Mouse (Mus musculus) midbrain, embryonic 12.5 days (tissue): ENCODE results near the gene Zgrf1. TPM values are rescaled to one million over a fixed set of nuclear protein-coding genes. Genes with fewer than 3 reads are reported as not detected.
A peak's percentile ranks its signal among the peaks of the same experiment; 100 is the strongest.

Experiments
- ATAC-seq: fragments of 200-750 bp; cut with Nextera tagmentation; 2 replicates; pipeline ENCODE4 v1.8.0; 2017; ENCODE audit warnings: low read depth, moderate TSS enrichment, moderate library complexity; ENCODE audit not compliant: low FRiP score
- H3K27ac ChIP-seq: fragments of 300-500 bp; sonication (generic); replicated peaks from 2 replicates; pipeline ENCODE4 v1.5.1; 2016; ENCODE audit warnings: mild to moderate bottlenecking
- H3K27me3 ChIP-seq: fragments of 300-500 bp; sonication (generic); 2 replicates; pipeline ENCODE4 v1.6.1; 2016; ENCODE audit warnings: mild to moderate bottlenecking
- H3K36me3 ChIP-seq: fragments of 300-500 bp; sonication (generic); 2 replicates; pipeline ENCODE4 v1.6.1; 2016
- H3K4me1 ChIP-seq: fragments of 300-500 bp; sonication (generic); 2 replicates; pipeline ENCODE4 v1.6.1; 2016
- H3K4me2 ChIP-seq: fragments of 300-500 bp; sonication (generic); replicated peaks from 2 replicates; pipeline ENCODE4 v1.6.1; 2016; ENCODE audit warnings: mild to moderate bottlenecking, moderate library complexity
- H3K4me3 ChIP-seq: fragments of 300-500 bp; sonication (generic); 2 replicates; pipeline ENCODE4 v1.5.1; 2016; ENCODE audit warnings: mild to moderate bottlenecking
- H3K9ac ChIP-seq: fragments of 300-500 bp; sonication (generic); replicated peaks from 2 replicates; pipeline ENCODE4 v1.6.1; 2016; ENCODE audit warnings: mild to moderate bottlenecking, moderate library complexity
- H3K9me3 ChIP-seq: fragments of 300-500 bp; sonication (generic); 2 replicates; pipeline ENCODE4 v1.6.1; 2016; ENCODE audit warnings: mild to moderate bottlenecking
- WGBS: fragments of 180-500 bp; shearing (Covaris S2); methylation state at CpG from one replicate; pipeline ENCODE4 v1.1.7; 2016; 5-methylcytosine and 5-hydroxymethylcytosine counted together
- microRNA counts: library from miRNA; unstranded; fragments of <30 nt; microRNA quantifications from one replicate; lab custom pipeline; 2017
- microRNA-seq: library from miRNA; unstranded; fragments of <30 nt; microRNA quantifications from one replicate; pipeline ENCODE4, GENCODE M21; 2017
- polyA plus RNA-seq: library from polyadenylated mRNA; unstranded; fragments of >200 nt; fragmentation: Nextera tagmentation; extraction: Ambion mirVana; gene quantifications from 2 replicates; pipeline ENCODE4 v1.2.1, GENCODE M21; 2016

Gene Zgrf1
- polyA plus RNA-seq, 1 experiment from 2014 or later, result 16.9 TPM

- Histone ChIP-seq H3K27me3 (peaks cover 83% of the 10 kb centered on the region), H3K4me3 (no peak overlapping the region), H3K4me1 (peaks cover 12% of the 10 kb centered on the region), H3K4me2 (no peak overlapping the region), H3K9ac (no peak overlapping the region), H3K27ac (0 out of 2 replicates have a peak overlapping the region, but pooled peaks have one; percentile 30), H3K9me3 (no peaks in the 10 kb centered on the region), H3K36me3 (no peaks in the 10 kb centered on the region)
- WGBS, result 32% methylated on average over 7 of the region's 7 CpGs
- peak; percentile 60; the same call in 1 of the 2 replicates for ATAC-seq
These were observed 98.7 kb downstream of the Zgrf1 start for GRCm38 (mm10) chr3:127651742-127652653.

- H3K4me3 ChIP-seq, result no peak overlapping the region
- H3K27me3 ChIP-seq, result peaks cover 74% of the 10 kb centered on the region
- no peaks in the 10 kb centered on the region for H3K9me3 ChIP-seq
- no peak overlapping the region for H3K9ac ChIP-seq
- no peaks in the 10 kb centered on the region for H3K36me3 ChIP-seq
- H3K4me1 ChIP-seq, result peaks cover 20% of the 10 kb centered on the region
- H3K27ac ChIP-seq, result no peak overlapping the region
- 0 out of 2 replicates have a peak, but pooled peaks have one; percentile 17 for ATAC-seq
- no peak overlapping the region for H3K4me2 ChIP-seq
- 58% methylated on average over 7 of the region's 7 CpGs for WGBS
These were observed 107.4 kb downstream of the Zgrf1 start for GRCm38 (mm10) chr3:127660712-127661111.

- 26% methylated on average over 22 of the region's 22 CpGs for WGBS
- peaks cover 75% of the 10 kb centered on the region for H3K27me3 ChIP-seq
- ATAC-seq, result peak; percentile 86
- no peak overlapping the region for H3K9ac ChIP-seq
- peak overlapping the region; percentile 46 for H3K27ac ChIP-seq
- peaks cover 20% of the 10 kb centered on the region for H3K4me1 ChIP-seq
- no peaks in the 10 kb centered on the region for H3K36me3 ChIP-seq
- H3K4me2 ChIP-seq, result peak overlapping the region; percentile 38
- no peaks in the 10 kb centered on the region for H3K9me3 ChIP-seq
- 0 out of 2 replicates have a peak overlapping the region, but pooled peaks have one; percentile 7 for H3K4me3 ChIP-seq
These were observed 108.6 kb downstream of the Zgrf1 start for GRCm38 (mm10) chr3:127661646-127662531.

MicroRNAs within 50 kb of the gene (microRNA counts, 519-probe panel; counts per million panel counts)
- 2,249 counts per million, percentile 4 among the panel's probes with 10 or more counts for microRNA mmu-miR-302a (lab: Ali Mortazavi, UCI)
- not detected for microRNA mmu-miR-302b (lab: Ali Mortazavi, UCI)
- not detected for microRNA mmu-miR-302c (lab: Ali Mortazavi, UCI)
- microRNA mmu-miR-302d (lab: Ali Mortazavi, UCI), result 5,265 counts per million, percentile 48 among the panel's probes with 10 or more counts
- microRNA mmu-miR-367 (lab: Ali Mortazavi, UCI), result 3,332 counts per million, percentile 15 among the panel's probes with 10 or more counts

Small RNA genes within 50 kb of the gene (microRNA-seq; reads per million reads assigned to microRNA genes)
- 1,254 reads per million, percentile 80 among the genes with 10 or more reads in this experiment for gene Mir302a
- gene Mir302b, result 794 reads per million, percentile 75 among the genes with 10 or more reads in this experiment
- 146 reads per million, percentile 57 among the genes with 10 or more reads in this experiment for gene Mir302c
- gene Mir302d, result 1,087 reads per million, percentile 79 among the genes with 10 or more reads in this experiment
- 1.9 reads per million for gene Mir367

Other genes with a start within 250 kb of the Zgrf1 start
- gene Ank2, start 54.1 kb upstream of the Zgrf1 start, polyA plus RNA-seq, result 141 and 153 TPM in 2 replicates
- 63.9 and 69.7 TPM in 2 replicates for gene Larp7, start 140 bp upstream of the Zgrf1 start, polyA plus RNA-seq
- 83.0 and 155 TPM in 2 replicates for gene Neurog2, start 79.6 kb downstream of the Zgrf1 start, polyA plus RNA-seq
- 1.0 and 1.4 TPM in 2 replicates for gene Alpk1, start 227.0 kb downstream of the Zgrf1 start, polyA plus RNA-seq
- 3.4 and 5.5 TPM in 2 replicates for gene Tifa, start 236.3 kb downstream of the Zgrf1 start, polyA plus RNA-seq